Mouse (Mus musculus): ENCODE measurements around the gene Flywch2.

DNA sequence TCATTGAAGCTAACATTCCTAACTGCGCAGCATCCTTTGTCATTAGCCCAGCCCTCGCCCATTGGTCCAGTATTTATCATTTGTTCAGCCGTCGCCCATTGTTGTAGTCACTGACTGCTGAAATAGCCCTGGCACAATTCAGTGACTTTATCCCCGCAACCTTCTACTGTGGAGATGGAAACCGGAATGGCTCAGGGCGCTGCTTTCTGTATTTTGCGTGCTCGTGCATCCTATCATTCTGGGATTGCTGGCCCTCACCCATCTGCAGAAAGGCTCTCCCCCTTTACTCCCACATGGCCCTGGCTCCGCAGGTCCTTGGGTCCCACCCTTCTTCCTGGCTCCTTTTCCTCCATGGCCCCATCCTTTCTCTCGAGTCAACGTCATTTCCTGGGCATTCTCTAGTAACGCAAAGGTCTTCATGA lies 640 bp upstream of the Flywch2 start:
- TF ChIP-seq EP300 (IDR thresholded peaks at IDR 0.05; ENCODE audit: low read depth in 1 of 2, low read length in 2 of 2), result no peak
- no peak for TF ChIP-seq CTCF (IDR thresholded peaks at IDR 0.05 in 2 of 3, conservative IDR thresholded peaks at IDR 0.05 in 1 of 3; ENCODE audit: control insufficient read depth in 1 of 3, insufficient read depth in 1 of 3, low read depth in 2 of 3, low read length in 3 of 3, poor library complexity in 1 of 3, severe bottlenecking in 1 of 3)

Measured in MEL (cell line).